Mouse (Mus musculus): ENCODE data around the gene Ephb1. TPM values are rescaled to one million over a fixed set of nuclear protein-coding genes. Genes with fewer than 3 reads are reported as not detected.

The Ephb1 gene
- total RNA-seq, 2 experiments from 2014 or later: 0.66 to 0.78 TPM

DNA sequence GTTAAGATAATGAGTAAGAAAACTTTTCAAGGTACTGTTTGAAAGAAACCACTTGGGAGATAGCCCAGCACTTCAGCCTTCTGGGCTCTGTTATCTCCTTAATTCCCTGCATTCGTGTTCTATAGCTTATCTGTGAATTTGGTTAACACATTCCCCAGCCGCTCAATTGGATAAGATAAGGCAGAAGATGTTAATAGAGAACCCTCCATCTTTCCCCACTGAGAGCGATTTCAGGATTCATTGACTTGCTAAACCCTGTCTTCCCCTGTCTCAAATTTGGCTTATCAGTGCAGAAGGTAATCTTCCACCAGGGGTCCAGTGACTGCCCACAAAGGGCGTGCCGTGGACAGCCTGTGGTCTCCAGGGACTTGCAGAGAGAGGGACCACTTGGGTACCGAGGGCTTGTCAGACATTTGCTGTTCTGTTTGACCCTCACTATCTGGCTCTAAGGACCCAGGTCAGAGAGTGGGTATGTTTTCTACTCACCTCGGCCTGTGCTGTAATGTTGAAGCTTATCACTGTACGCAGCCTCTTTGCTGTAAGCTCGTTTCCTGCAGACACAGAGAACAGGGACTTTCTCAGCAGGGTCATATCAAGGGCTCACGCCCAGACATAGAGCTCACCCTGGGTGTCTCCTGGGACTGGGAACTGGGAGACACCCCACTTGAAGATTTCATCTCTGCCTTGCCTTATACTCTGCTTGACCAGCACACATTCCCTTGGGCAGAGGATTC, 358.9 kb downstream of the Ephb1 start:
- no peak for DNase-seq (ENCODE audit: low spot score)

DNA sequence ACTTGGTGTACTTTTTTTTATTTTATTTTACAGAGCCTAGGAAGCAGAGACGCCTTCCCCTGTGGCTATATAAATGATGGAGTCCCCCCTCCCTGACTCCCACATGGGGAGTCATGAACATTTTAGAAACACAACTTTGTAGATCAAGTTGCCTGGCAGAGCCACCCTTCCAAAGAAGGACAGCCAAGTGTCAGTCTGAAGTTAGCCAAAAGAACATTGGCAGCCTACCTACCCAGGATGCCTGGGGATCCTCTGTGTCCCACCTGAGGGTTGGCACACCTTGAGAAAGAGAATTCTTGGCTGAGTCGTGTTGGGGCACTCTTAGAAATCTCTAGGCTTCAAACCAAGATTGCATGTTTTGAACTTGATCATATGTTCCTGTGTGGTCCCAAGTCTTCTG, 360.4 kb downstream of the Ephb1 start:
- DNase-seq (ENCODE audit: low spot score): peak; percentile 55

DNA sequence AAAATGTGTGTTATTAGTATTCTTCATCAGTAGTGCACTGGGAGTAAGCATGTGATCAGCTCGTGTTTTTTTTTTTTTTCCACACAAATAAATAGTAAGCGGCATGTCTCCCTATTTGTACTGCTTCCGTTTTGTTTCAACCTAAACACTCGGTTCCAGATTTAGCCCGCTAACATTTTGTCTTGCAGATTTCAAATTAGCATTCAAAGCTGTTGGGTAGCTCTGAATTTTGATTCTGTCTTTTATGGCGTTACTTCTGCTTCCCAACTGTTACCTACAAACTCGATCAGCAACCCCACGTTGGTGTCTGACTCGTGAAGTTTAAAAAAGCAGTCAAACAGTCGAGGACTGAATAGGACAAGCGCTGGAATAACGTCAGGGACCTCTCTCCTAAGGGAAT, 363.7 kb downstream of the Ephb1 start:
- no peak for DNase-seq (ENCODE audit: low spot score)

DNA sequence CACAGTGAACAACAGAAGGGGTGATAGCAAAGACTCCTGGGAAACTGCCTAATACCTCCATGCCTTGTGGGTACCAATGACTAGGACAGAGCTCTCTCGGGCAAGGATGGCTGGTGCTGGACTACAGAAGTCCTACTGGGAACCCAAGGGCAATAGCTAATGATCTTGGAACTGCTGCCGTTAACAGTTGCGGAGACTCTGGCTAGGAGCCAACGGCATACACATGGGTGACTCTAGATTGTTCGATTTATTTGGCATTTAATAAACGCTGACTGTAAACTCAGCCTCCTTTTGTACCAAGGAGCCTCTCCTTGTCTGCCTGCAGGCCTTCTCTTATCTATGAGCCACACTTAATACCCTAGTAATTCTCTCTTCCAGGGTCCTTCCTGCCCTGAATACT, 364.5 kb downstream of the Ephb1 start:
- DNase-seq (ENCODE audit: low spot score): no peak

DNA sequence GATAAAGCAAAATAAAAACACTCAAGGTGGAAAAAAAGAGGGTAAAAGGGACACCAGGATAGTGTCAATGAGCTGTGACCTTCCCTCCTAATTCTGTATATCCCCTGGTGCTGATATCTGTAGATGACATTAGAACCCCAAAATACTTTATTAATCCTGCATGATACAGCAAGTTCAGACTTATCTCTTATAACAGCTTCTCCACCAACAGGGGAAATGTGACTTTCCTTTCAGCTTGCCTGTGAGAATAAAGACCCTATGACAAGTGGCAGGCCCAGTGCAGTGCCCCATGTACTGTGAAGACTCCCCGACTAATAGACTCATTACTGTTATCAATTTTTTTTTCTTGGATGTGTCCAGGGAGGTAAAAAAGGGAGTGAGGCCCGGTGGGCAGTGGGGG, 367.6 kb downstream of the Ephb1 start:
- DNase-seq (ENCODE audit: low spot score): no peak

- no peak for DNase-seq (ENCODE audit: low spot score)
Measured at GRCm38 (mm10) chr9:101982378-101982777, 372.1 kb downstream of the Ephb1 start.

DNA sequence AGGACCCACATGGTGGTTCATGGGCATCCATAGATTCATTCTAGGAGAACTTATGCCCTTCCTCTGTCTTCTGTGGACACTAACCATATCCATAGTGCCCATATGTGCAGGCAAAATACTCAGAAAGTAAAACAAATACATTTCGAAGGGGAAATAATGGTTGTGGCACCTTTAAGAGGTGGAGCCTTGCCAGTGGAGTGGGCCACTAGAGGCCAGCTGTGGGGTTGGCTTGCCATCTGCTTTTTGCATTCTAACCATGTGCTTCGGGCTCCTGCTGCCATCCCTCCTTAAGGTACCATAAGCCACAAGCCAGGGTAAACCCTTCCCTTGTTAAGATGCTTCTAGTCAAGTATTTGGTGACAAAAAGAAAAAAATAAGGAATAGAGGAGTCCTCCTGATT, 373.3 kb downstream of the Ephb1 start:
- no peak for DNase-seq (ENCODE audit: low spot score)

GRCm38 (mm10) chr9:101976884-101977465, 377.5 kb downstream of the Ephb1 start:
- no peak for DNase-seq (ENCODE audit: low spot score)

DNA sequence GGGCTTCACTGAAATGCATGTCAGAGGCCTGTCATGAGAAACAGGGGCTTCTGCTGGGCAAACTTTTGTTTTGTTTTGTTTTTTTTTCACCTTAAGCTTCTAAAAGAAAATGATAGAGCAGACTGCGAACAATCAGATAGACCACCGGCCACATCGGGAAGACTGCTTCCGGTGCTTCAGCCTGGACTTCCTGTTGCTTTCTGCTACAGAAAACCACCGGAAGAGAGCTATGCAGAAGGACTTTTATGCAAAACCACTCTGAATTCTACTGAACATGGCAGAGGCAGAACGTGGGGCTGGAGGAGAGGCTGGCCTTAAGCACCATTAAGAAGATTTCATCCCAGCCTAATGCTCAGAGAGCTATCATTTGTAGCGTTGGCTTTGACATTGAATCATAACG, 382.2 kb downstream of the Ephb1 start:
- no peak for DNase-seq (ENCODE audit: low spot score)

DNA sequence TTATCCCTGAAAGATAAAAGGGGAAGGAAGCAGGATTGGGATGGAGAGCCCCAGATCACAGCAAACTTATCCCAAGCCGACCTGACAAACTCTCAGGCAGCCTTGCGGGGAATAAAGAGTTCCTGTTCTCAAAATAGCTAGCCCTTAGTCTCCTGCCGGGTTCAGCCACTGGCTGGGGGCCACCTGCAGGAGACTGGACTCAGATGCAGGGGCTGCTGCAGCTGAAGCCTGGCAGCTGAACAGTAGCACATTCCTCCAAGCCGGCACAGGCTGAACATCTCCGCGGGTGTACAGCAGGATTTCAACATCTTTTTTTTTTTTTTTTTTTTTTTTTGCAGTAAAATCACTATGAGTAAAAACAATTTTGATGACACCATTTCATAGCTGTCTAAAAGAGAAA, 382.7 kb downstream of the Ephb1 start:
- DNase-seq (ENCODE audit: low spot score): peak; percentile 6

DNA sequence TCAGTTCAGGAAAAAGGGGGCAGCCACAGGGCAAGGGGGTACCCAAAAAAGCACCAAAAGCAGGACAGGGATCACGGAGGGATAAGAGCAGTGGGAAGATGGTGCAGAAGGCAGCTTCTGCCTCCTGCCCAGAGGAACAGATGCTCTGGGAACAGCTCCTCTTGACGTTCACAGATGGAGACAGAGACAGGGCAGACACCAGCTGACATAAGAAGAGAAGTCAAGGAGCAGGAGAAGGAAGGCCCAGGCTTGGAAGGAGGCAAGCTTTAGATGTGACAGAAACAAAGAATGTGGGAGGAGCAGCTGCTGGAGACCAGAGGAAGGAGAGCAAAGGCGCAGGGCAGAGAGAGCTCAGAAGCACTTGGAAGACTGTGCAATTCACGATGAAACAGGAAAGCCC, 398.3 kb downstream of the Ephb1 start:
- no peak for DNase-seq (ENCODE audit: low spot score)

DNA sequence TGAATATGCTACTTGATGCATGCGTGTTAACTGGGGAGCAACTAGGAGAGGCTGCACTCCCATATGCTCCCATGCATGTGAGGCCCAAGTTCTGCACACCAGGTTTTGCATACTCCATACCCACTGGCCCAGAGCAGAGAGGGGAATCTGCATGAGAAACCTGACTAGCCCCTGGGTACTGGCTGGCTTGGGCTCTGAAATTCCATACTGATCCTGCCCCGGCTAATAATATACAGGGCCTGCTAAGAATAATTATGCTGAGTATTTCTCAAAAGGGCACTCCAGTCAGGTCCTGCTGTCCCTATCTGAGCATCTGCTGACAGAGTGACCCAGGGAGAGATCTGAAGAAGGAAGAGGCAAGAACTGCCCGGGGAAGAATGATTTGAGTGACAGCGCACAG, 400.0 kb downstream of the Ephb1 start:
- peak; percentile 75 for DNase-seq (ENCODE audit: low spot score)

DNA sequence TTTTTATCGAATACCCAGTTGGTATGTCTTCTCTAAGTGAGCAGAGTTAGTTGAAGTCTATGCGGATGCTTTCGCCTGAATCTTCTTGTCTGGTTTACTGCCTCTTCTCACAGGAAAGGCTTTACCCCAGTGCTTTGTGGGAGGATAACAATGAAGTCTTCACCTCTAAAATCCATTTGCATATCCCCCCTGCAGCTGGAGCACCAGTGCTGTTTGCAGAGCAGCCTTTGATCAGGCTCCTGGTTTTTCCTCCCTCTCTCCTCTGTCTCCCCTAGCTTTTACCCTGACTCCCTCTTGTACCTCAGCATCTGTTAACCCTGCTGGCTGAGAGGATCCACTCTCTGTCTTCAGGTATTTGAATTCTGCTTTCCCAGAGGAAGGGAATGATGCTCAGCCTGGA, 404.4 kb downstream of the Ephb1 start:
- no peak for DNase-seq (ENCODE audit: low spot score)

DNA sequence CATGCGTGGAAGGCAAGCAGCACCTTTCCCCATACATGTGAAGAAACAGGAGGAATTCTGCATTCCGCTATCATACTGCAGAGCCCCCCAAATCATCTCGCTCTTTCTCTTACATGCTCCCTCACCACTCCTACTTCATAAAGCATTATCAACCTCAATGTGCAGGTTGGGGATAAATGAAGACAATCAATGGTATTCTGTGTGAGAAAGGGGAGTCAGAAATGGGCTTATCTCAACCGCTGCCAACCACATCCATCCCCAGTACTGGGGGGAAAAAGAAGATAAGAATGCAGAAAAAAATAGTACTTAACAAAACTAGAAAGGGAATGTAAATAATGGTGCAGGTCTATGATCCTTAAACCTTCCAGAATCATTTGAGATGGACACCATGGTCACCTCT, 408.7 kb downstream of the Ephb1 start:
- no peak for DNase-seq (ENCODE audit: low spot score)

DNA sequence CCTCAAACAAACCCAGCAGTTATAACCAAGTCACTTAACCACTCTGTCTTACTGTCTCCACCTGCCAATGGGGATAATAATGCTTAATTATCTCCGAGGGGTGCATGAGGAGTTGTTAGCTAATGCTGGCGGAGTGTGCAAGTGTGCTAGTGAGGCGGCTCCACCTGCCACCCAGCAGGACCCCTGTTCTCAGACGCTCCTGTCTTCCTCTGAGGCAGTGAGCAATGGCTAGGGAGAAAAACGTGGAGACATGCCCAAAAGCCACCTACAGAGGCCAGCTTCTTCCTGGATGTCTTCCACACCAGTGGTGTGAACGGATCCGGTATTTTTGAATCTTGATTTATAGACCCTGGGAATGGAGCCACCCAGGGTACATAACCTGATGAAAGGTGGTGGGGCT, 409.2 kb downstream of the Ephb1 start:
- DNase-seq (ENCODE audit: low spot score): peak; percentile 23

GRCm38 (mm10) chr9:101942058-101942669, 412.3 kb downstream of the Ephb1 start:
- DNase-seq (ENCODE audit: low spot score): no peak

- DNase-seq (ENCODE audit: low spot score): no peak
Measured at GRCm38 (mm10) chr9:101940182-101940581, 414.3 kb downstream of the Ephb1 start.

- no peak for DNase-seq (ENCODE audit: low spot score)
Measured at GRCm38 (mm10) chr9:101939006-101939405, 415.5 kb downstream of the Ephb1 start.

DNA sequence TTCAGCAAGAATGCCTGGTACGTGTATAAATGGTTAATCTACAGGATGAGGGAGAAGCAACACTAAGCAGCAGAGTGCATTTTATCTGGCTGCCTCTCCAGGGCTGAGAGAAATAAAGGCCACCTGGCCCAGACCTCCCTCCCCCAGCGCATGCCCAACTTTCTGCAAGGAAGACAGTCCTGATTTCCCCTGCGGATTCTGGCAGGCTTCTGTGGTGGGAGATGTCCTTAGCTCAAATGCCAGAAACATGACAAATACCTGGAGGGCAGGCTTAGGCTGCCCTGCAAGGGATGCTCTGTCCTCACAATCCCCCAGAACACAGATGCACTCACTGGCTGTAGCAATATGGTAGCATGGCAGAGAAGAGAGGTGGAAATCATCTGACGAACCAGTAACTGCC, 416.4 kb downstream of the Ephb1 start:
- no peak for DNase-seq (ENCODE audit: low spot score)

- DNase-seq (ENCODE audit: low spot score): no peak
Measured at GRCm38 (mm10) chr9:101934887-101935286, 419.6 kb downstream of the Ephb1 start.

DNA sequence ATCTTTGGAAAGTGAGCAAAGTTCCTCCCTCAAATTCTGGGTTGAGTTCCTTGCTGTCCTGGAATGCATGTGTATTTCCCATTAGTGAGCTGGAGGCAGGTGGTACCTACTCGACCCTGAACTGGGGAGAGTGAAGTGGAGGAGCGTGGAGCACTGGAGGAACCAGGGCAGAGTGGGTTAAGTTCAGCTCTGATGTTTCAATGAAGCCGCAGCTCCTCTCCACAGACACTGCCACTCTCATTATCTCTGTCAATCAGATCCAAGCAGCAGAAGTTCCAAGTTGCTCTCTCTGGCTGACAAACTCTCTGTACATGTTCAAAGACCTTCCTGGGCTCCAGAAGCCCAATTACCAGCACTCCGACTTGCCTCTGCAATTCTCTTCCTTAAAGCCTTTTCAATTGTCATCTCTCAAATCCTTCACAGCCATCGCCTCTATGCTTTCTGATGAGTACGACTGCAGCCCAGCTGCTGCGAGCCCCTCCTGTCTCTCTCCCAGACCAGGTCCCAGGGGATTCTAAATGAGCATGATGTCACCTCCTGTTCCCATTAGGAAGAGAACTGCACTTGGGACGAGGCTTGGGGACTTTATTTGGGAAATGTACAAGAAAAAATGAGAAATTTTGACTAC, 420.4 kb downstream of the Ephb1 start:
- no peak for DNase-seq (ENCODE audit: low spot score)

- DNase-seq (ENCODE audit: low spot score): no peak
Measured at GRCm38 (mm10) chr9:101924829-101925228, 429.7 kb downstream of the Ephb1 start.

GRCm38 (mm10) chr9:101922846-101923245, 431.6 kb downstream of the Ephb1 start:
- no peak for DNase-seq (ENCODE audit: low spot score)
